Mouse (Mus musculus): ENCODE measurements around the gene Zcwpw1.
"Not testable (repeated sequence)": the region's sequence is repeated elsewhere in the genome, so short reads cannot be mapped to it uniquely, and the experiment has no call there.

The Zcwpw1 gene

GRCm38 (mm10) chr5:137787151-137787928 lies at the start of gene Zcwpw1, which contains the start of gene Mepce:
Gene Zcwpw1, plus strand, starts transcription at chr5:137787798.
Gene Mepce, minus strand, starts transcription at chr5:137787655.
- DNase-seq (ENCODE audit: low spot score), result peak; percentile 98

GRCm38 (mm10) chr5:137738516-137738915 lies 49.1 kb upstream of the Zcwpw1 start:
- no peak for DNase-seq (ENCODE audit: low spot score)

- DNase-seq (ENCODE audit: low spot score), result no peak
Measured at GRCm38 (mm10) chr5:137739471-137739870, 48.1 kb upstream of the Zcwpw1 start.

GRCm38 (mm10) chr5:137740506-137740905 lies 47.1 kb upstream of the Zcwpw1 start:
- DNase-seq (ENCODE audit: low spot score), result no peak

GRCm38 (mm10) chr5:137741023-137741931 lies 46.3 kb upstream of the Zcwpw1 start, which contains the start of gene Nyap1:
Gene Nyap1, minus strand, starts transcription at chr5:137741607.
- DNase-seq (ENCODE audit: low spot score), result peak; percentile 90

GRCm38 (mm10) chr5:137742048-137742447 lies 45.5 kb upstream of the Zcwpw1 start:
- DNase-seq (ENCODE audit: low spot score), result no peak

GRCm38 (mm10) chr5:137742836-137743235 lies 44.8 kb upstream of the Zcwpw1 start:
- DNase-seq (ENCODE audit: low spot score), result no peak

- DNase-seq (ENCODE audit: low spot score), result no peak
Measured at GRCm38 (mm10) chr5:137744197-137744596, 43.4 kb upstream of the Zcwpw1 start.

GRCm38 (mm10) chr5:137745214-137746171 lies 42.1 kb upstream of the Zcwpw1 start, which contains the start of gene Tsc22d4:
Gene Tsc22d4, plus strand, starts transcription at chr5:137745730.
- DNase-seq (ENCODE audit: low spot score), result peak; percentile 96

- DNase-seq (ENCODE audit: low spot score), result peak; percentile 87
Measured at GRCm38 (mm10) chr5:137746282-137746850, 41.2 kb upstream of the Zcwpw1 start.

- DNase-seq (ENCODE audit: low spot score), result peak; percentile 79
Measured at GRCm38 (mm10) chr5:137746851-137747325, 40.7 kb upstream of the Zcwpw1 start.

- DNase-seq (ENCODE audit: low spot score), result peak; percentile 73
Measured at GRCm38 (mm10) chr5:137747326-137747961, 40.2 kb upstream of the Zcwpw1 start.

- peak; percentile 49 for DNase-seq (ENCODE audit: low spot score)
Measured at GRCm38 (mm10) chr5:137748130-137748770, 39.3 kb upstream of the Zcwpw1 start.

- DNase-seq (ENCODE audit: low spot score), result no peak
Measured at GRCm38 (mm10) chr5:137749196-137749836, 38.3 kb upstream of the Zcwpw1 start.

GRCm38 (mm10) chr5:137750212-137750611 lies 37.4 kb upstream of the Zcwpw1 start:
- DNase-seq (ENCODE audit: low spot score), result not testable (repeated sequence)

- DNase-seq (ENCODE audit: low spot score), result no peak
Measured at GRCm38 (mm10) chr5:137751221-137751887, 36.2 kb upstream of the Zcwpw1 start.

GRCm38 (mm10) chr5:137751988-137752387 lies 35.6 kb upstream of the Zcwpw1 start:
- DNase-seq (ENCODE audit: low spot score), result no peak

- no peak for DNase-seq (ENCODE audit: low spot score)
Measured at GRCm38 (mm10) chr5:137753111-137753832, 34.3 kb upstream of the Zcwpw1 start.
